Mouse (Mus musculus) neural tube, embryonic 14.5 days (tissue): ENCODE results near the gene D6Wsu163e. TPM values are rescaled to one million over a fixed set of nuclear protein-coding genes. Genes with fewer than 3 reads are reported as not detected.

ENCODE experiments used
- ATAC-seq: fragments of 200-750 bp; cut with Nextera tagmentation; 2 replicates; pipeline ENCODE4 v1.8.0; 2017; ENCODE audit warnings: low read depth, mild to moderate bottlenecking, moderate TSS enrichment, moderate library complexity
- H3K27ac ChIP-seq: fragments of 300-500 bp; sonication (generic); 2 replicates; pipeline ENCODE4 v1.5.1; 2014; ENCODE audit warnings: low read depth, mild to moderate bottlenecking, control low read depth, low read length, moderate library complexity, mixed read lengths
- H3K27me3 ChIP-seq: fragments of 300-500 bp; sonication (generic); 2 replicates; pipeline ENCODE4 v1.6.1; 2014; ENCODE audit warnings: low read length; ENCODE audit not compliant: control insufficient read depth, insufficient read depth
- H3K36me3 ChIP-seq: fragments of 300-500 bp; sonication (generic); 2 replicates; pipeline ENCODE4 v1.6.1; 2014; ENCODE audit warnings: low read length, mixed read lengths; ENCODE audit not compliant: control insufficient read depth, insufficient read depth
- H3K4me1 ChIP-seq: fragments of 300-500 bp; sonication (generic); 2 replicates; pipeline ENCODE4 v1.6.1; 2014; ENCODE audit warnings: low read length; ENCODE audit not compliant: control insufficient read depth, insufficient read depth
- H3K4me2 ChIP-seq: fragments of 300-500 bp; sonication (generic); 2 replicates; pipeline ENCODE4 v1.6.1; 2014; ENCODE audit warnings: mild to moderate bottlenecking, low read depth, low read length, control low read depth
- H3K4me3 ChIP-seq: fragments of 300-500 bp; sonication (generic); 2 replicates; pipeline ENCODE4 v1.5.1; 2014; ENCODE audit warnings: low read depth, low read length, control low read depth, mixed read lengths
- H3K9ac ChIP-seq: fragments of 300-500 bp; sonication (generic); replicated peaks from 2 replicates; pipeline ENCODE4 v1.6.1; 2014; ENCODE audit warnings: low read depth, mild to moderate bottlenecking, control low read depth, low read length, mixed read lengths
- H3K9me3 ChIP-seq: fragments of 300-500 bp; sonication (generic); 2 replicates; pipeline ENCODE4 v1.6.1; 2016; ENCODE audit warnings: low read length; ENCODE audit not compliant: control insufficient read depth
- WGBS: fragments of 180-500 bp; shearing (Covaris S2); extraction: QIAGEN DNeasy Blood & Tissue Kit; methylation state at CpG from one replicate; pipeline ENCODE4 v1.1.7; 2014; 5-methylcytosine and 5-hydroxymethylcytosine counted together
- polyA plus RNA-seq: library from polyadenylated mRNA; unstranded; fragments of >200 nt; fragmentation: Nextera tagmentation; extraction: Ambion mirVana; gene quantifications from 2 replicates; pipeline ENCODE4 v1.2.1, GENCODE M21; 2014

D6Wsu163e gene
- polyA plus RNA-seq, 1 experiment from 2014 or later, result 35.2 TPM

DNA sequence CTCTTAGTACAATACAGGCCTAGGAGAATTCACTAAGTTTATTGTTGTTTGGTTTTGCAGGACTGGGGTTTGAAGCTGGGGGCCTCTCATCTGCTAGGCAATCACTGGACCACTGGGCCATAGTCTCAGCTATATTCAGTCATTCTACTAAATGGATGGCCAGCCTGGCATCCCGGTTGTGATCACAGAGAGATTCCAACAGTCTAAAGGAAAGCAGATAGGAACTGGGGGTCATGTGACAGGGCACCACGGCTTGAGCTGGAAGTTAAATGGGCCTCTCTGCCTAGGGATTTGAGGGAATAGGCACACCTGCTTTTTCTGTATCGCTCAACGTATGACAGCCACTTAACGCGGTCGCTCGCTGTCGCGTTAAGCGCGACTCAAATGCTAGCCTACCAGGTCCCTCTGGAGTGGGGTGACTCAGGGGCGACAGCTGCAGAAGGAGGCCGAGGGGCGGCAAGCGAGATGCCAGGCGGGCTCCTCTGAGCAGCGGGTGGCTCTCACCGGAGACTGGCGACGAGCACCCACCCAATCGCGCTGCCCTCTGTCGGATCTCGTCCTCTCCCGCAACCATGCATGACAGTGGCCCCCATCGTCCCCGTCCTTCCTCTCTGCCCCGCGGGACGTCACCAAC, 792 bp upstream of the D6Wsu163e start:
- peaks cover 9% of the 10 kb centered on the region for H3K4me1 ChIP-seq
- WGBS, result under 1% methylated on average over 30 of the region's 31 CpGs
- no peaks in the 10 kb centered on the region for H3K9me3 ChIP-seq
- peak overlapping the region; percentile 66 for H3K4me3 ChIP-seq
- no peaks in the 10 kb centered on the region for H3K27me3 ChIP-seq
- no peaks in the 10 kb centered on the region for H3K36me3 ChIP-seq
- H3K9ac ChIP-seq, result peak overlapping the region; percentile 63
- H3K4me2 ChIP-seq, result peak overlapping the region; percentile 73
- H3K27ac ChIP-seq, result no peak overlapping the region
- no peak for ATAC-seq

DNA sequence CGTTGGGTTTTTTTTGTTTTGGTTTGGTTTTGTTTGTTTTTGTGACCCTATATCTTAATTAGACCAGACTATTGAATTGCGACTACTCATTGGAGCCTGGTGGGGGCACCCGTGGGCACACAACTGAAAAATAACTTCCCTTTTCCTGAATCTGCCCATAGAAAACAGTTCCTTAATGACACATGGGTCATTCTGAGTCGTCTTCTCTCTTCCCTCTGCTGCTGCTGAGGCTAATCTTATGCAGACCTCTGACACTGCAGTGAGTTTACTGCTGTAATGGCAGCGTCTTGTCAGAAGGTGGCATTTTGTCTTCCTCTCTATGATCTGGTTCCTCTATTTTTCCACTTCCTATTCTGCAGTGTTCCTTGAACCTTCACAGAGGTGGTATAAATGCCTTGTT, 689 bp downstream of the D6Wsu163e start:
- Histone ChIP-seq H3K4me2 (peak overlapping the region; percentile 73), H3K27ac (no peak overlapping the region), H3K9ac (no peak overlapping the region; the same call in 1 of the 2 replicates), H3K4me3 (peak overlapping the region; percentile 66), H3K4me1 (peaks cover 9% of the 10 kb centered on the region), H3K9me3 (no peaks in the 10 kb centered on the region), H3K27me3 (no peaks in the 10 kb centered on the region), H3K36me3 (no peaks in the 10 kb centered on the region)
- 5% methylated on average over 5 of the region's 5 CpGs for WGBS
- no peak for ATAC-seq

DNA sequence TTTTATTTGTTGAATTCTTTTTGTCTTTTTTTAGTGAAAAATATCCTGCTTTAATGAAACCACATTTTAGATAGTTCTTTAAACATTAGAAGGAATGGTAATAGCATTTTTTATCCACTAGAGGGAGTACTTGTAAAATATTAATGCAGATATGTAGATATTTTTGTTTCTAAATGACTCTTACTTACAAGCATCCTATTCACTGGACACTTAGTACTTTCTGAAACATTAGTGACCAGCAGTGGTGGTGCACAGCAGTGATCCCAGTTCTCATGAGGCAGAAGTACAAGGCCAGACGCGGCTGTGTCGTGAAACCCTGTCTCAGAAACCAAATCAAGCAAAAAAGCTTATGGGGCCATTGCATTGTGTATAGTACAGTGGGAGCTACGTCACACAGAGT, 8.6 kb downstream of the D6Wsu163e start:
- Histone ChIP-seq H3K4me2 (no peak overlapping the region), H3K4me3 (no peak overlapping the region), H3K9me3 (no peaks in the 10 kb centered on the region), H3K27me3 (no peaks in the 10 kb centered on the region), H3K4me1 (no peaks in the 10 kb centered on the region), H3K36me3 (peaks cover 18% of the 10 kb centered on the region; the same call in 1 of the 2 replicates), H3K27ac (no peak overlapping the region), H3K9ac (no peak overlapping the region)
- no peak for ATAC-seq
- 91% methylated on average over 4 of the region's 4 CpGs for WGBS

DNA sequence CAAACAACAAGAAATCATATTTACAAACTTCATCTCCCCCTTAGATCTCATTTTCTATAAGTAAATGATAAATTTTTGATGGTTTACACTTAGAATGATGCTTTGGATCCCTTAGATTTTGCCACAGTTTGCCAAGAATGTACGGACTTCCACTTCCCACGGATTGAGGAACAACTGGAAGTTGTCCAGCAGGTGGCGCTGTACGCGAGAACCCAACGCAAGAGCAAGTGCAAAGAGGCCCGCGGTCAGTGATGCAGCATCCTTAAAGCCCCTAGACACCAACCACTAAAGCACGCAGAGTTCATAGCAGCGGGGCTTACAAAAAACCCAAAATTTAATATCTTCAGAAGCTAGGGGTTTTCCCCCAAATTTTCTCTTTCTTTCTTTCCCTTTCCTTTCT, 16.0 kb downstream of the D6Wsu163e start:
- no peaks in the 10 kb centered on the region for H3K9me3 ChIP-seq
- 11% methylated on average over 10 of the region's 10 CpGs for WGBS
- H3K9ac ChIP-seq, result no peak overlapping the region
- peaks cover 26% of the 10 kb centered on the region for H3K36me3 ChIP-seq
- H3K4me2 ChIP-seq, result no peak overlapping the region
- no peak overlapping the region for H3K27ac ChIP-seq
- H3K4me3 ChIP-seq, result no peak overlapping the region
- ATAC-seq, result no peak
- H3K4me1 ChIP-seq, result no peaks in the 10 kb centered on the region
- no peaks in the 10 kb centered on the region for H3K27me3 ChIP-seq

DNA sequence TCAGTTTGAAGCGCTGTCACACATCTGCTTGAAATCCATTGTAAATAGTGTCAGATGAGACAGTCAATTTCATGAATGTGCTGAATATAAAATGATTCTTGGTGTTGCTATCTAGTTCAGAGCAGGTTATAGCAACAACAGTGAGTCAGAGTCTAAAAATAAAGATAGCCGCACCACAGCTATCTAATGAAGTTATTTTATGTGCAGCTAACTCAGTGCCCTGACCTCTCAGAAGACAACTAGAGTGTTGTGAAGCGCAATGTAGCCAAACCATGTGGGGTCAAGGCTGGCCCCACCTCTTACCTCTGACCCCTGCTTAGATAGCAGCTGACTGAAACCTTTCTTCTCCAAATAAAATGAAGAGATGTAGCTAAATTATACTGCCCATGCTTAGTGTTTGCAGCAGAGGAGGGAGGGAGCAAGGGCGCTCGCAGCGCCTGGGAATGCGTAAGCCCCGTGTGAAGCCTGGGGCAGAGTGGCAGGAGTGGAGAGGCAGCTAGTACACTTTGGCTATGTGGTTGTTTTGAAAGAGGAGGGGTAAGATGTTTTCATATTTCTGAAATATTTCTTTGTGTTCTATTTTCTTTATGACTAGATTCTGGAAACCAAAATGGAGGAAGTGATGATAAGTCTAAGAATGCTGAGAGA, 21.7 kb downstream of the D6Wsu163e start:
- H3K9ac ChIP-seq, result no peak overlapping the region
- H3K4me2 ChIP-seq, result no peak overlapping the region
- H3K27me3 ChIP-seq, result no peaks in the 10 kb centered on the region
- 95% methylated on average over 8 of the region's 8 CpGs for WGBS
- peaks cover 16% of the 10 kb centered on the region for H3K36me3 ChIP-seq
- H3K27ac ChIP-seq, result no peak overlapping the region
- H3K4me1 ChIP-seq, result no peaks in the 10 kb centered on the region
- no peak overlapping the region for H3K4me3 ChIP-seq
- no peaks in the 10 kb centered on the region for H3K9me3 ChIP-seq
- ATAC-seq, result no peak

DNA sequence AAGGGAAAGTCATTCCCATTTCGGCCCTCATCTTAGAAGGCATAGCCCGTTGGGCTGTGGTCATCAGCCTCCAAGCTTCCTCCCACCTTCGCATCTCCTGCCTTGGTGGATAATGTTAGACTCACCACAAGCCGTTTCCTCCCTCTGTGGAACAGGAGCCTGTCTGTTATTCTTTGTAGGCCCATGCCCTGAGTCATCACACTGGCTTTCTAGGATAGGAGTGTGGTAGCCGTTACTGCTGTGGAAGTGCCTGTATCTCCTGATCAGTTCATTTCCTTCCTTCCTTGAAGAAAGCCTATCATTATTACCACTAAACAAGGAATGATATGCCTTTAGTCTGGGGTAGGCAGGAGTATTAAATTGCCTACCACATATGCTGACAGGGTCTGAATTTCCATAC, 22.9 kb downstream of the D6Wsu163e start:
- Histone ChIP-seq H3K36me3 (peaks cover 5% of the 10 kb centered on the region; the same call in 1 of the 2 replicates), H3K27me3 (no peaks in the 10 kb centered on the region), H3K4me2 (no peak overlapping the region), H3K4me1 (no peaks in the 10 kb centered on the region), H3K9me3 (no peaks in the 10 kb centered on the region), H3K27ac (no peak overlapping the region), H3K9ac (no peak overlapping the region), H3K4me3 (no peak overlapping the region)
- no peak for ATAC-seq
- WGBS, result 89% methylated on average over 5 of the region's 5 CpGs

DNA sequence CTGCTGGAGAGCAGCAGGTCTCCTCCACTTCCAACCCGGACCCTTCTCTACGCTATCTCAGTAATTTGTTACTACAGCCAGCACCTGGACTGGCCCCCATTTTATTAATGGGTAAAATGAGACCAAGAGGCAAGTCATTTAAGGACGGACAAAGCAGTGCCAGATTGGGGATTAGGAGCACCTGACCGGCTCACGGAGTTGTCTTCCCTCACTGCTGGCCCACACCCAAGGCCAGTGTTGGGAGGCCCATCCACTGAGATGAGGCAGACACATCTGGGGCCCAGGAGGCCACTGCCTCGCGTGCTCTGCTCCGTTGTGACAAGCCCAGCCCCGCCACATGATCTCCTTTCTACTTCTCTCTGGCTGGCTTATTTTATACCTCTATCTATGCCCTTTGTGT, 23.7 kb downstream of the D6Wsu163e start:
- ATAC-seq, result no peak
- Histone ChIP-seq H3K4me2 (no peak overlapping the region), H3K36me3 (peaks cover 4% of the 10 kb centered on the region; the same call in 1 of the 2 replicates), H3K27me3 (no peaks in the 10 kb centered on the region), H3K9ac (no peak overlapping the region), H3K4me3 (no peak overlapping the region), H3K4me1 (no peaks in the 10 kb centered on the region), H3K9me3 (no peaks in the 10 kb centered on the region), H3K27ac (no peak overlapping the region)
- 84% methylated on average over 9 of the region's 9 CpGs for WGBS

DNA sequence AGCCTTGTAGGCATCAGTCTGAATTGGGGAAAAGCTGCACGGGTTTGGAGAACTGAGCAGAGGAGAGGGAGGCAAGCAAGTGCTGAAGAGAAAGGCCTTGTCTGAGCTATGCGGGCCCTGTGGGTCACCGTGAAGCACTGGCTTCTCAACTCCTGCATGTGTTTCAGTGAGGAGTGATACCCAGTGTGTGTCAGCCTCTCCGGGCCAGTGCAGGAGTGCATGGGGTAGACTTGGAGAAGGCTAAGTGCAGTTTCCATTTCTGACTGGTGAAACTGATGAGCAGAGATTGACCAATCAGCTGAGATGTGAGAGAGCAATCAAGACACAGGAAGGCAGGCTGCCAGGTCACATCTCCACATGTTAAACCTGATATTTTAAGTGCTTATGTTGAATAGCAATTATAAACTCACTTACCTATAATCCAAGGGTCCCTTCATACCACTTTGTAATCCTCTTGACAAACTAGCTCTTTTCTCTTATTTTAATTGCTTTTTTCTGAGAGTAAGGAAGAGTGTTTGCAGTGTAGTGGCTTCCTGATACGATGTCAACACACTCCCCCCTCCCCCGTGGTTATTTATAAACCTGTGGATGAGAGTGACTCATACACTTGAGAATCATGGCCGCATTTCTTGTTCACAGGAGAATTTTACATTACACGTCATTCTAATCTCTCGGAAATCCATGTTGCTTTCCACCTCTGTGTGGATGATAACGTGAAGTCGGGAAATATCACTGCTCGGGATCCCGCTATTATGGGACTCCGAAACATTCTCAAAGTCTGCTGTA, 26.7 kb downstream of the D6Wsu163e start:
- WGBS, result 92% methylated on average over 14 of the region's 14 CpGs
- H3K36me3 ChIP-seq, result peaks cover 4% of the 10 kb centered on the region; the same call in 1 of the 2 replicates
- no peak overlapping the region for H3K27ac ChIP-seq
- no peak overlapping the region for H3K4me3 ChIP-seq
- no peaks in the 10 kb centered on the region for H3K9me3 ChIP-seq
- no peaks in the 10 kb centered on the region for H3K4me1 ChIP-seq
- H3K27me3 ChIP-seq, result no peaks in the 10 kb centered on the region
- no peak for ATAC-seq
- no peak overlapping the region for H3K4me2 ChIP-seq
- no peak overlapping the region for H3K9ac ChIP-seq
